Mouse (Mus musculus) frontal cortex, adult 2 months (tissue): ENCODE data around the gene Dido1. TPM values are rescaled to one million over a fixed set of nuclear protein-coding genes. Genes with fewer than 3 reads are reported as not detected.

Experiments
- DNase-seq, 2 experiments: peaks; one replicate each; pipeline ENCODE4 v3.0.0; 2022; ENCODE audit warnings: low spot score in 1 of 2; ENCODE audit errors: extremely low spot score in 1 of 2
- polyA plus RNA-seq: library from polyadenylated mRNA; depleted of rRNA; stranded (reverse); fragments of >200 nt; gene quantifications from 2 replicates; pipeline ENCODE4 v1.2.3, GENCODE M21; 2012

The Dido1 gene
- polyA plus RNA-seq, 1 experiment, result 39.7 TPM

GRCm38 (mm10) chr2:180692630-180693029 lies 17.2 kb downstream of the Dido1 start:
- peak in 1 of 2 experiments; percentile 35 for DNase-seq

GRCm38 (mm10) chr2:180689841-180690240 lies 20.0 kb downstream of the Dido1 start:
- no peak for DNase-seq

DNA sequence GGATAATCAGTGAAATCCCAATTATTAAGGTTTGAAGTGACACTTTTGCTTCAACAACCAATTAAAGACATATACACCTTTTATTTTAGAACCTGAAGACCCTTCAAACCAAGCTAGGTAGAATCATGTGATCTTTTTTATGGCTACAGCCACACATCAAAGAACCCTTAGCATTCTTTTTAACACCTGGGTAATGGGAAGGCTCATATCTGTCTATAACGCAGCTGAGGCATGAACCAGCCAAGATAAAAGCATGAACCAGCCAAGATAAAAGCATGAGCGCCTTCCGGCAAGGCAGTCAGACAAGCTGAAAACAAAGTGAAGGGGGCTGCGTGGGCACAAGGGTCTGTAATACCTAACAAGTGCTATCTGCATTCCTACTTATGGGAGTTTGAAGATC lies 25.8 kb downstream of the Dido1 start:
- DNase-seq, result no peak

DNA sequence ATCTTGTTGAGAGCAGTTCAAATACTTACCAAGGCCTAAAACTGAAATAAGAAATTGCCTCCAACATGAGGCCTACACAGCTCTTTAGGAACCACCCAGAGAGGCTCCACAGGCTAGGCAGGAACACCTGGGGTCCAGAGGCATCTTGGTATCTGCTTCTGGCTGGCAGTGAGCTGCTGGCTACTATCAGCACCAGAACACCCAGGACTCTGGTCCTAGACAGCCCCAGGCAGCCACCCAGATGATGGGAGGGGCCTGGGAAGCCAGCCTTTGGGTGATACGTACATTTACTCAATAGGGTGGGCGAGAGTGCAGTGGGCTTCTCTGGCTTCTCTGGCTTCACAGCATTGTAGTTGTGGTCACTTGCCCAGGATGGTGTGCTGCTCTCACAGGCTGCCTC lies 26.3 kb downstream of the Dido1 start:
- DNase-seq, result no peak

DNA sequence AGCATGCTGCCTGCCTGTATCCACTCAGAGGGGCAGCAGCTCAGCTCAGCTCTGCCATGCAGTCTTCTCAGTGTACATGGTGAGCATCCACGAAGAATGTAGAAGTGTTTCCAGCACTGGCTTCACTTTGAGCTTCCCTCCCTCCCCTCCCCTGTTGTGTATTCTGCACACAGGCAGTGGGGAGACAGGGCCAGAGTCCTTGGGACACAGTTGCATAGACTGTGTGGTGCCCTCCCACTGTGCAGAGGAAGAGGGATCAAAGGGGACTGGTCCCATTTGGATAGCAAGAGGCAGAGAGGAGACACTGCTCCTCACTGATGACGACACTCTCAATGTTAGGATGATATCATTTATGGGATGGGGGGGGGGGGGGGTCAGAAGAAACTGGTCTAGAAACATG lies 28.6 kb downstream of the Dido1 start:
- DNase-seq, result no peak

GRCm38 (mm10) chr2:180678609-180679140 lies 31.1 kb downstream of the Dido1 start:
- peak; percentile 50 to 85 for DNase-seq

GRCm38 (mm10) chr2:180676706-180677105 lies 33.1 kb downstream of the Dido1 start:
- DNase-seq, result no peak

DNA sequence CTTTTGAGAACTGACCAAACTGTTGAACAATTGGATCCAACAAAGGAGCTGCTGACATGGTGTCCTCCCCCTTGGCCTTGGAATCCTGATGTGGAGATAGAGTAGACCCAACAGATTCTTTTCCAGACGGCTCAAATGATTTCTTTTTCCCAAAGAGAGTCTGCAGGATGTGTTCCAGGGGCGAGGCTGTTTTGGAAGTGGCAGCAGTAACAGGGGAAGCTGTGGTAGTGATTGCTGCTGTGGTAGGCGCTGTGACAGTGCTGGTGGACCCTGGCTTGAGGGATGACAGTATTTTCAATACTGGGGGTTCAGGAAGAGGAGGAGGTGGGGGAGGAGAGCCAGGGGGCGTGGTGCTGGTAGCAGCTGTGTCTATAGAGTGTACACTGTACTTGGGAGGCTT lies 47.8 kb downstream of the Dido1 start:
- no peak for DNase-seq

DNA sequence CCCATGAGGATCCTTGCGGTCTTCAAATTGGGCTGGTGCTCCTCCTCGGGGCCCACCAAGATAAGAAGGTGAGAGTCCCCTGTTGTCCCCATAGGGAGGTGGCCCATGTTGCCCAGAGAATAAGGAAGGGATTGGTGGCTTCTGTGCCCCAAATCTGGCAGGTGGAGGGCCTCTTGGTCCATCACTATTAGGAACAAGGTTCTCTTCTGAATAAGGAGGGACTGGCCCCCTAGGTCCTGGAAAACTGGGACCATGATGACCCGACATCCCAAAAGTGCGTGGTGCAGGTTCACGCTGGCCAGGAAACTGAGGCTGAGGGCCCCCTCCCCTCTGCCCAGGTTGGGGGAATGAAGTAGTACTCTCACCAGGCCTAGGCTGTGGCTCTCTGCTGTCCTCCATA lies 49.3 kb downstream of the Dido1 start:
- no peak for DNase-seq

- DNase-seq, result no peak
Measured at GRCm38 (mm10) chr2:180659353-180660150, 50.2 kb downstream of the Dido1 start.

GRCm38 (mm10) chr2:180658381-180658780 lies 51.4 kb downstream of the Dido1 start:
- no peak for DNase-seq

GRCm38 (mm10) chr2:180657394-180658013 lies 52.3 kb downstream of the Dido1 start:
- peak; percentile 44 to 89 for DNase-seq

DNA sequence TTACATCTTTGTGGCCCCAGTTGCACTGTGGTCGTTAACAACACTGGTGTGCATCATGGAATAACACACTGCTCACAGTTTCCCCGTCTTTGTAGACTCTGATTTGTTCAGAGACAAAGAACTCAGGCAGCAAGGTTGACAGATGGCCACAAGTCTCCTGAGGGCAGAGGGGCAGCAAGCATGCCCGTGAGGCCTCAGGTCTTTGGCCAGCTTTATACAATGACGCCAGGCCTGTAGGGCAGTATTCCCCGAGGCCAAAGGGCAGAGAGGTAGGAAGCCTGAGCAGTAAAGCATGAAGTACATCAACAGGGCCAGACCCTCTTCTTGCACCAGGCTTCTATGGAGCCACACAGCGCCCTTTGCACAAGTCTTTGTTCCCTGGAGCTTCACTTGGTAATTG lies 54.6 kb downstream of the Dido1 start:
- no peak for DNase-seq

DNA sequence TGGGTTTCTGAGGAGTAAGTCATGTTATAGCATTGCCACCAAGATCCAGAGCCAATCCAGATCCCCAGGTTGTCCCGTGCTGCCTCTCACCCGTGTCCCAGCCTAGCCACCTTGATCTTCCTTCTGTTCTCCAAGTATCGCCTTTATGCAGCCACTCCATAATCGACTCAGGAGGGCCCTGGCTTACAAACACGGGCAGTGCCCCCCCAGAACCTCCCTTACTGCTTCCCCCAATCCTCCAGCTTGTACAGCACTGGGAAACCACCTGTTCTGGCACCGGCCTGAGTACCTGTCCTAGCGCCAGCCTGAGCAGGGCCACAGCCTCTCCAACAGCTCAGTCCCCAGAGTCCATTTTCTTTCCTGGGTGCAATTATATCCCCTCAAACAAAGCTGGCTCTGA lies 55.1 kb downstream of the Dido1 start:
- no peak for DNase-seq

- DNase-seq, result no peak
Measured at GRCm38 (mm10) chr2:180646841-180647240, 63.0 kb downstream of the Dido1 start.

- no peak for DNase-seq
Measured at GRCm38 (mm10) chr2:180643626-180644025, 66.2 kb downstream of the Dido1 start.

GRCm38 (mm10) chr2:180642555-180643260 lies 67.1 kb downstream of the Dido1 start, which contains the start of gene Tcfl5:
Gene Tcfl5 (minus strand): TSS chr2:180642708.
- no peak for DNase-seq

- no peak for DNase-seq
Measured at GRCm38 (mm10) chr2:180641576-180642554, 67.9 kb downstream of the Dido1 start.

DNA sequence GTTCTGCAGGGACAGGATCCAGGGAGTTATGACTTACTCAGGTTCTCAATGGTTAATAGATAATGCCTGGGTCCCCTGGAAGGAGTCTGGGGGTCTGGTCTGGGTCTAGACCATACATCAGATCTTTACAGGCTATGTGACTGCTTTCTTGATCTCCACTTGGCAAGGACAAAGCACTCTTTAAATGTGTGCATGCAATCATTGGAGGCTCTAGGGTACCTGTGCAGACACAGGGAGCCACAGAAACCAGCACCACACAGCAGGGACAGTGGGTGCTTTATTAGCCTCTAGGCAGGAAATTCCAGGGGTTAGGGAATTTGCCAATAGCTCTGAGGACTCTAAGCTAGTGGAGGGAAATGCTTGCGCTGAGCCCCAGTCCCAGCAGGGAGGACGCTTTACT lies 97.9 kb downstream of the Dido1 start:
- no peak for DNase-seq

DNA sequence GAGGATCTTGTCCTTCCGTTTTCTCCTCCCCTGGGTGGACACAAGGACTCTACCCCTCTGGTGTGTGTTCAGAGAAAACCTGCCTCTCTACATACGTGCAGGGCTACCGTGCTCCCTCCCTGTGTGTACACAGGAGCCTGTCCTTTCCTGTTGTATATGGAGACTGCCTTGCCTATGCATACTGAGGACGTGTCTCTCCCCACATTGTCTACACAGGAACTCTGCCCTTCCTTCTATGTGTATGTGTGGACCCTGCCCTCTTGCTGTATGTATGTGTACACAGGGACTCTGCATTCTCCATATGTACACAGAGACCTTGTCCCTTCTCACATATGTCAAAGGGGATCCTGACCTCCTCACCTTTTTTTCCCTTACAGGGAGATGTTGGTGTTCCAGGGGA lies 99.5 kb downstream of the Dido1 start:
- no peak for DNase-seq
